Mouse (Mus musculus): ENCODE results near the gene Lancl1.

Lancl1 gene

GRCm38 (mm10) chr1:67038246-67038987, at the start of gene Lancl1:
Gene Lancl1 (minus strand): TSS chr1:67038872.
- DNase-seq = peak; percentile 92 to 94

GRCm38 (mm10) chr1:67079146-67079545, 40.5 kb upstream of the Lancl1 start:
- no peak for DNase-seq

- no peak for DNase-seq
These were observed 40.0 kb upstream of the Lancl1 start for GRCm38 (mm10) chr1:67078666-67079065.

- DNase-seq = no peak
These were observed 39.1 kb upstream of the Lancl1 start for GRCm38 (mm10) chr1:67077739-67078138.

GRCm38 (mm10) chr1:67067561-67067960, 28.9 kb upstream of the Lancl1 start:
- no peak for DNase-seq

GRCm38 (mm10) chr1:67065347-67066270, 26.9 kb upstream of the Lancl1 start:
- no peak for DNase-seq

- peak; percentile 84 for DNase-seq
These were observed 22.9 kb upstream of the Lancl1 start for GRCm38 (mm10) chr1:67061456-67062085.

GRCm38 (mm10) chr1:67055816-67056215, 17.1 kb upstream of the Lancl1 start:
- DNase-seq = no peak

- DNase-seq = no peak
These were observed 14.0 kb upstream of the Lancl1 start for GRCm38 (mm10) chr1:67052721-67053120.

- no peak for DNase-seq
These were observed 10.9 kb upstream of the Lancl1 start for GRCm38 (mm10) chr1:67049600-67049999.

GRCm38 (mm10) chr1:67048696-67049095, 10.0 kb upstream of the Lancl1 start:
- DNase-seq = no peak

GRCm38 (mm10) chr1:67045100-67045499, 6.4 kb upstream of the Lancl1 start:
- DNase-seq = no peak

GRCm38 (mm10) chr1:67042583-67042982, 3.9 kb upstream of the Lancl1 start:
- DNase-seq = no peak

GRCm38 (mm10) chr1:67039083-67039482, 411 bp upstream of the Lancl1 start:
- no peak for DNase-seq

GRCm38 (mm10) chr1:67037198-67037597, 1.5 kb downstream of the Lancl1 start:
- no peak for DNase-seq

- DNase-seq = no peak
These were observed 5.4 kb downstream of the Lancl1 start for GRCm38 (mm10) chr1:67033278-67033677.

GRCm38 (mm10) chr1:67026927-67027511, 11.7 kb downstream of the Lancl1 start:
- no peak for DNase-seq

- no peak for DNase-seq
These were observed 12.5 kb downstream of the Lancl1 start for GRCm38 (mm10) chr1:67026142-67026541.

- DNase-seq = no peak
These were observed 15.9 kb downstream of the Lancl1 start for GRCm38 (mm10) chr1:67022767-67023166.

- no peak for DNase-seq
These were observed 16.6 kb downstream of the Lancl1 start for GRCm38 (mm10) chr1:67022051-67022450.

- no peak for DNase-seq
These were observed 18.0 kb downstream of the Lancl1 start for GRCm38 (mm10) chr1:67020637-67021161.

GRCm38 (mm10) chr1:67017101-67017870, 21.4 kb downstream of the Lancl1 start:
- DNase-seq = no peak

Data from cerebellum, postnatal 10 days (tissue).